Mouse (Mus musculus) T-helper 2 cell (primary cell): ENCODE measurements at regions not wholly inside any gene's neighbourhood (a gene's known extent, or its start where the extent isn't known, plus 50 kb on each side); places are given as distances from the start of the nearest gene placed in this dataset.

Experiments
- in situ Hi-C: fragments of 300-600 bp; cut with MboI, MseI; formaldehyde crosslinking; loops from one replicate; pipeline ENCODE4 v1.15.1; 2025; ENCODE audit warnings: high pct_unique_total_duplicates

DNA sequence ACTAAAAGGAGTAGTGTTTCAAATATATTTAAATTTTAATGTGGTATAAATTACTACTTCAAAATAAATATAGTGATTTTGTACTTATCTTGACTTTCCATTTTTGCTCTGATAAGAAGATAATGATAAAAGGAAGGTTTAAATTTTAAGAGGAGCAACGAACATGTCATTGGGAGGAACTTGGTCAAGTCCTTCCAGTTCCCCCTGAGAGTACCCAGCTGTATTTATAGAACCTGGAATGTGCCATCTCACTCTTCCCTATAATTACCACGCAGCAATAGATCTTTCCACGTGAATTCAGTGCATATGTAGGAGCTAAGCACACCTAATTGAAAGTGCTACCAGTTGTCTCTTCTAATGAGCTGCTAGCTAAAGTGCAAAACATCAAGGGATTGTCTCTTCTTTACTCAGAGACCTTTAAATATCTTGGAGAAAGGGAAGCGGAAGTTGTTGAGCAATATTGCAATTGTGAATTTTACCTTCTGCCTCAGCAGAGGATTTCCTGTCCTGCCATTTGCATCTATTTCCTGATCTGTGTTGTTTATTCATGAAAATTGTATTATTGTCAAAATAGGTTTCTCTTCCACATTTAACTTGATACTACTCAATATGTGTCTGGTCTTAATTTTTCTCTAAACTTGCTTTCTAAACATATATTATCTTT, 1243.0 kb upstream of the Zeb2 start:
- in situ Hi-C loops = no loop called here

GRCm38 (mm10) chr2:46358225-46358624, 1241.0 kb upstream of the Zeb2 start:
- in situ Hi-C loops = no loop called here

GRCm38 (mm10) chr2:46356651-46357050, 1239.5 kb upstream of the Zeb2 start:
- in situ Hi-C loops = no loop called here

DNA sequence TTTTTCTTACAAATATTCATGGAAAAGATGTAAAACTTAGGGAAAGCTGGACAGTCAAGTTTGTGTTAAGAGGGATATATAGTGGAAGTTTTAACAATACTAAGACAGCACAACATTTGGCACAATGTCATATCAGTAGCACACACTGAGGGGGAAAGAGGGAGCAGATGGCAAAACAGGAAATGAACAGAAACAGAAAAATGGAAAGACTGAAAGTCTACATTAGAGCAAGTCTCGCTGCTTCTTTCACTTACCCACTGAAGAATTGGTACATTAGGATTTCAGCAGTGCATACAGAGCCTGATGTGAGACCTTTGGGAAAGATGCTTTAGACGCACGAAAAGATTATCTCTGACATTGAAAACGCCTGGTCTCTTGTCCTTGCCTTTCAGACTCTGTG, 1223.5 kb upstream of the Zeb2 start:
- in situ Hi-C loops = no loop called here

- in situ Hi-C loops = no loop called here
Measured at GRCm38 (mm10) chr2:46316666-46317065, 1199.5 kb upstream of the Zeb2 start.

DNA sequence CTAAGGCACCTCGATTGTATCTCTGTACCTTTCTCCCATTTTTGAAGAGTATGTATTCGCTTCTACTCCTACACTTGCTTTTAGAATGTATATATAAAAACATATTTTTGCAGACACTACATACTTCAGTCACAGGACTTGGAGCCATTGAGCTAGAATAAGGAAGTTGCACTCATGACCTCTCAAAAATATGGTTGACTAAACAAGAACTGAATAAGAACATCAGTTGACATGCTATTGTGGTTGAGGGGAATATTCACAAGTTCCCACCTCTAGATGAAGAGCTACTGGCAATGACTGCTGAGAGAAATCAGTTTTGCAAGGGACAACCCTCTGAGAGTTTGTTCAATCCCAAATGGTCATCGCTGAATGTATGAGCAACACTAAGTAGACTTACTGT, 1198.0 kb upstream of the Zeb2 start:
- in situ Hi-C loops = no loop called here

DNA sequence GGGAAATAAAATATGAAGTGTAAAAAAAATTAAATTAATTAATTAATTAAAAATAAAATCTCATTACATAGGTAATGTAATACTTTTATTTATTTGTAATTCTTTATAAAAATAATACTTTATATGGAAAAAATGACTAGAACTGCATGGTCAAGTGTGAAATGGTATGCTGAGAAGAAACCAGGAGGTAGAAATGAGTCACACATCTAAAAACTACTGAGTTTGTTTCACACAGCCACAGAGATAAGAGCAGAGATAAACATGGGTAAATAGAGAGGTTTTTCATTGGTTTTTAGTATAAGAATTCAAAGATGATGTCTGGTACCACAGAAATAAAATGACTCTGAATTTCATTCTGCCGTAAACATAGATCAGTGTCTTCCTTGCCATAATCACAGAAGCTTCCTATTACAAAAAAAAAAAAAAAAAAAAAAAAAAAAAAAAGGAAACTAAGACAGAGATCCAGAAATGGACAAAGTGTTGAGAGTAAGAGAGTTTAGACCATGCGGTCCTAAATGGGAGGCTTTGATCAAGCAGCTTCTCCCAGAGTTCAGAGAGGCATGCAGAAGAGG, 1190.5 kb upstream of the Zeb2 start:
- in situ Hi-C loops = no loop called here

DNA sequence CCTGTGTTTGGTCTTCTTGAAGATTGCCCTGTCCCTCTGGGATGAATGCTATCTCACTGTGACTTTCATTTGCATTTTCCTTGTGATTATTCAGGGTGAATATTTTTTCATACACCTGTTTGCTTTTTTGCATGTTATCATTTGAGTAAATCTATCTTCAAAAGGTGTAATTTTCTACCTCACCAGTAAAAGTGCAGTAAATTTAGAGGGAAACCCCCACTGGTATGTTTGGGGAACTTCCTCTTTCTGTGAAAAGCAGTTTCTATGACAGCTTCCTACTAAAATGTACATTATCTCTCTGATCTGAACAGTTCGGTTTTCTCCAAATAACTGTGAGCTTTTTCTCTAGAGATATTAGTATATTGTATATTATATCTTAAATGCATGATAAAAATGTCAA, 1185.4 kb upstream of the Zeb2 start:
- in situ Hi-C loops = no loop called here

- in situ Hi-C loops = no loop called here
Measured at GRCm38 (mm10) chr2:46297274-46297843, 1180.2 kb upstream of the Zeb2 start.

GRCm38 (mm10) chr2:46283929-46284598, 1166.9 kb upstream of the Zeb2 start:
- in situ Hi-C loops = no loop called here

- in situ Hi-C loops = no loop called here
Measured at GRCm38 (mm10) chr2:46280822-46281221, 1163.6 kb upstream of the Zeb2 start.

GRCm38 (mm10) chr2:46261618-46262017, 1144.4 kb upstream of the Zeb2 start:
- in situ Hi-C loops = no loop called here

DNA sequence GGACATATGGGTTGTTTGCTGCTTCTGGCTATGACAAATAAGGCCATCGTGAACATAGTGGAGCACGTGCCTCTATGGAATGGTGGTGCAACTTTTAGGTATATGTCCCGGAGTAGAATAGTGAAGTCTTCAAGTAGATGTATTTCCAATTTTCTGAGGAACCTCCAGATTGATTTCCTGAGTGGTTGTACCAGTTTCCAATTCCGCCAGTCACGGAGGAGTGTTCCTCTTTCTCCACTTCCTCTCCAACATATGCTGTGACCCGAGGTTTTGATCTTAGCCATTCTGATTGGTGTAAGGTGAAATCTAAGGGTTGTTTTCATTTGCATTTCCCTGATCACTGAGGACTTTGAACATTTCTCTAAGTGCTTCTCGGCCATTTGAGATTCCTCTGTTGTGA, 1134.4 kb upstream of the Zeb2 start:
- in situ Hi-C loops = no loop called here

GRCm38 (mm10) chr2:46245717-46246116, 1128.5 kb upstream of the Zeb2 start:
- in situ Hi-C loops = no loop called here

GRCm38 (mm10) chr2:46244697-46245096, 1127.5 kb upstream of the Zeb2 start:
- in situ Hi-C loops = no loop called here

- in situ Hi-C loops = no loop called here
Measured at GRCm38 (mm10) chr2:46242806-46243205, 1125.6 kb upstream of the Zeb2 start.

DNA sequence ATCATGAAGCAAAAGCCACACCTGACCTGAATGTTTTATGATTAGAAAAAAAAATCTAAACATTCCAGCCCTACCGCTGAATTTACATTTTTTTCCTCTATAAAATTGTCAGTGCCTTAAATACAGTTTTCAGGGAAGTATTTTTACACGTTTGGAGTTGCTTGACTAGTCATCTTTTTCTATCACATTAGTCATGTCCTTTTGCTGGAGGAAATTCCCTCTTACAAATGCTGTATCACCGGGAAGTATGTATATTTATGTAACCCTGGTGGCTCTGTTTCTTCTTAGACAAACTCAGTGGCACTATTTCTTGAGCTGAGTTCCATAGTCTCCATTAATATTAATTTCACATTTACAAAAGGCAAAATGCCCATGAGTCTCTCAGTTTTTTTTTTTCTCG, 1122.7 kb upstream of the Zeb2 start:
- in situ Hi-C loops = no loop called here

DNA sequence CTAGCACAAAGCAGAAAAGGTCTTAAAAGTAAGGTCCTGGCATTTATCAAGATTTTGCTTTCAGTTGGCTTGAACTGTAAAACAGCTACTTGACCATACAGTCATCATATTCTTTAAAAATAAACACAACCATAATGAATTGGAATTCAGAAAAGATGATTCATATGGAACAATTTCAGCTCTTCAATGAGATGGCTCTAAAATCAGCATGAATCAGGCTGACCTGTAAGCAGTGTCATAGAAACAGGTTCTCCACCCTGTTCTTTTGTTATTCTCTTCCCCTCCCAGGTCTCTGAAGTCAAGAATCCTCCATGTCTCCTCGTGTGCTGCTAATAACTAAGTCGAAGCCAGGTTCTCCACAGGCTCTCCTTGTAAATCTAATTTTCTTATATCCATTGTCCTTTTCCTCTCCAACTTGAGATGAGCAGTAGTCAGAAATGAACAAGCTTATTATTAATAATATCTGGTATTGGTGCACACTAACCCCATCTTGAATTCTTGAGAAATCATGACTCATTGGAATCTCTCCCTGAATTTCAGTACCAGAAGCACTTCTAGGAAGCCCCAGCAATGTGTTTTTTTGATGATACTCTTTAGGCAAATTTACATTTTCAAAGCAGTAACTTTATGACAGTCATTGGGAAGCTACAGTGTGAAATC, 1113.7 kb upstream of the Zeb2 start:
- in situ Hi-C loops = no loop called here

GRCm38 (mm10) chr2:46218336-46218957, 1101.3 kb upstream of the Zeb2 start:
- in situ Hi-C loops = no loop called here

DNA sequence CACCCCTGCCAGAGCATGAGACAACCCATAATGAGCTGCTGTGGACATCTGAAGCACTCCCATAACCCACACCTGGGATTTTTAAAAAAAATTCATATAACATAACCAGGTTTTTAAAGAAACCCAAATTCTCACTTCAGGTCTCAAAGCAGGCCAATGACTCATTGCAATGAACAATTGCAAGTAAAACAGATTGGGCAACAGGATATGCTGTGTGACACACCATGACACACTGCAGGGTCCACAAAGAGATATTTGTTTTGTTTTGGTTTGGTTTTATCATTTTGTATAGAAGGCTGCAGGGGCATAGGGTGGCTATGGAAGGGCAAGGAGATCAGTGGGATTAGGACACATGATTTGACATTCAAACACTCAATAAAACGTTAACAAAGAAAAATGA, 1082.1 kb upstream of the Zeb2 start:
- in situ Hi-C loops = no loop called here

DNA sequence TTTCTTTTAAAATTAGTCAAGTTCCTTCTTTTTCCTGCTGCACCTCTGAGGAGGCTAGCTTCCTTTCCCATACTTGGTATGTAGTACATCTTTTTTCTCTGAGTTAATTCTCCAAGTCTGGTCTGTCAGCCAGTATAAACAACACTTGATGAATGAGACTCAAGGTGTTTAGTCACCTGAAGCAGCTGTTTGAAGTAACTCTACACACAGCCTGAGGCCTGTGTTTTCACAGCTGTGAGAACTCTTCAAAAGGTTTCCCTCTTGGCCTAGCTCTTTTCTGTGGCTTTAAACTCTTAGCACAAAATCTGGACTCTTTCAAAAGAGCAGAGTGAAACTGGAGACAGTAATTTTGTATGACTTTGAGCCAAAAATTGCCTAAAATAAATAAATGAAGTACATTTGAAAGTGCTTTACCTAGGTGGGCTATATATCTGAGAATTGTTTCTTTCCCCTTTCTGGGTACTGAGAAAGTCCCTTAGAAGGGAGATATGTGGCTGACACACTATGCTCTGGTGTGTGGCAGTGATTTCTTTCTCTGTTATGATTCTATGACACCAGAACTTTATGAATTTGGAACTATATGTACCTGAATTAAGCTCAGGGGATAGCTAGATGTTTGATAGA, 1070.2 kb upstream of the Zeb2 start:
- in situ Hi-C loops = no loop called here
